Mouse (Mus musculus) embryonic facial prominence, embryonic 15.5 days (tissue): ENCODE data around the gene Tnip1. TPM values are rescaled to one million over a fixed set of nuclear protein-coding genes. Genes with fewer than 3 reads are reported as not detected.
"Not testable (repeated sequence)": the region's sequence is repeated elsewhere in the genome, so short reads cannot be mapped to it uniquely, and the experiment has no call there.

Source experiments
- ATAC-seq: fragments of 200-750 bp; cut with Nextera tagmentation; 2 replicates; pipeline ENCODE4 v1.8.0; 2017; ENCODE audit warnings: low read depth, moderate TSS enrichment; ENCODE audit not compliant: insufficient number of reproducible peaks, low FRiP score, low TSS enrichment
- H3K27ac ChIP-seq: fragments of 300-500 bp; sonication (generic); replicated peaks from 2 replicates; pipeline ENCODE4 v1.5.1; 2015; ENCODE audit warnings: mild to moderate bottlenecking, inconsistent platforms
- H3K27me3 ChIP-seq: fragments of 300-500 bp; sonication (generic); 2 replicates; pipeline ENCODE4 v1.6.1; 2015; ENCODE audit warnings: inconsistent platforms
- H3K36me3 ChIP-seq: fragments of 300-500 bp; sonication (generic); 2 replicates; pipeline ENCODE4 v1.6.1; 2015; ENCODE audit warnings: mild to moderate bottlenecking, inconsistent platforms
- H3K4me1 ChIP-seq: fragments of 300-500 bp; sonication (generic); 2 replicates; pipeline ENCODE4 v1.6.1; 2015; ENCODE audit warnings: inconsistent platforms
- H3K4me2 ChIP-seq: fragments of 300-500 bp; sonication (generic); replicated peaks from 2 replicates; pipeline ENCODE4 v1.6.1; 2015; ENCODE audit warnings: mild to moderate bottlenecking, inconsistent platforms
- H3K4me3 ChIP-seq: fragments of 300-500 bp; sonication (generic); replicated peaks from 2 replicates; pipeline ENCODE4 v1.5.1; 2015; ENCODE audit warnings: mild to moderate bottlenecking, inconsistent platforms
- H3K9ac ChIP-seq: fragments of 300-500 bp; sonication (generic); 2 replicates; pipeline ENCODE4 v1.6.1; 2015; ENCODE audit warnings: inconsistent platforms
- H3K9me3 ChIP-seq: fragments of 300-500 bp; sonication (generic); replicated peaks from 2 replicates; pipeline ENCODE4 v1.6.1; 2016; ENCODE audit warnings: inconsistent platforms
- WGBS: fragments of 180-500 bp; shearing (Covaris S2); methylation state at CpG from one replicate; pipeline ENCODE4 v1.1.7; 2015; 5-methylcytosine and 5-hydroxymethylcytosine counted together
- polyA plus RNA-seq: library from polyadenylated mRNA; unstranded; fragments of >200 nt; fragmentation: Nextera tagmentation; extraction: Ambion mirVana; gene quantifications from 2 replicates; pipeline ENCODE4 v1.2.1, GENCODE M21; 2015

The Tnip1 gene
- polyA plus RNA-seq, 1 experiment from 2014 or later, result 24.5 TPM

DNA sequence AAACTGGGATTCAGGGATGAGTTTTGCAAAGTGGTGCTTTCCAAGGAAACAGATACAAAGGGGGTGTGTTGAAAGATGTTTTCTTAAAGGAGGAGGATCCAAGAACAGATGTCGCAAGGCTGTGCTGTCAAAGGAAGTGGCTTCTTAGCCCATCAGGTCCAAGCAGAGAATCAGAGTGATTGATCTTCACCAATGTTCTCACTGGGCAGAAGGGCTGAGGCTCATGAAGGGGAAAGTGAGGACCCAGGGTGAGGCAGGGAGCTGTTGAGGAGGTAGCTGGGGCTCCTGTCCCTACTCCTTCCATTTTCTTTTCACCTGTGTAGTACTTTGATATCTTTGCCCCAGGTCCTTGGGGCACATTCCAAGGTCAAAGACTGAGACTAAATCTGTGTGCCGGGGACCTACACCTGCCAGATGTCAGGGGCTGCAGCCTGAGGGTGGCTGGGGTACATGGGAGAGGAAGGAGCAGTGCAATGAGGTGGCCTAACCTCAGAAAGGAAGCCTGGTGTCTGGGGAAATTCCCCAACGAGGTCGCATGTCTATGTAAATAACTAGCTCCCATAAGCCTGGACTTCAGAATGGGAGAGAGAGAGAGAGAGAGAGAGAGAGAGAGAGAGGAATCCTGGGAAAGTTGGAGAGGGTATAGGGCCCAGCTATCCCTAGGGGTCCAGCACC, 9.5 kb upstream of the Tnip1 start:
- no peaks in the 10 kb centered on the region for H3K27me3 ChIP-seq
- ATAC-seq, result no peak
- no peaks in the 10 kb centered on the region for H3K9me3 ChIP-seq
- no peak overlapping the region for H3K4me2 ChIP-seq
- no peak overlapping the region for H3K27ac ChIP-seq
- no peaks in the 10 kb centered on the region for H3K36me3 ChIP-seq
- WGBS, result 52% methylated on average over 4 of the region's 4 CpGs
- peaks cover 11% of the 10 kb centered on the region for H3K4me1 ChIP-seq
- no peak overlapping the region for H3K4me3 ChIP-seq
- no peak overlapping the region for H3K9ac ChIP-seq

- ATAC-seq, result no peak
- no peaks in the 10 kb centered on the region for H3K36me3 ChIP-seq
- no peak overlapping the region for H3K27ac ChIP-seq
- WGBS, result 70% methylated on average over 8 of the region's 8 CpGs
- H3K9ac ChIP-seq, result no peak overlapping the region
- H3K27me3 ChIP-seq, result no peaks in the 10 kb centered on the region
- H3K4me3 ChIP-seq, result no peak overlapping the region
- peaks cover 11% of the 10 kb centered on the region for H3K4me1 ChIP-seq
- no peaks in the 10 kb centered on the region for H3K9me3 ChIP-seq
- H3K4me2 ChIP-seq, result no peak overlapping the region
Measured at GRCm38 (mm10) chr11:54971365-54972048, 8.8 kb upstream of the Tnip1 start.

DNA sequence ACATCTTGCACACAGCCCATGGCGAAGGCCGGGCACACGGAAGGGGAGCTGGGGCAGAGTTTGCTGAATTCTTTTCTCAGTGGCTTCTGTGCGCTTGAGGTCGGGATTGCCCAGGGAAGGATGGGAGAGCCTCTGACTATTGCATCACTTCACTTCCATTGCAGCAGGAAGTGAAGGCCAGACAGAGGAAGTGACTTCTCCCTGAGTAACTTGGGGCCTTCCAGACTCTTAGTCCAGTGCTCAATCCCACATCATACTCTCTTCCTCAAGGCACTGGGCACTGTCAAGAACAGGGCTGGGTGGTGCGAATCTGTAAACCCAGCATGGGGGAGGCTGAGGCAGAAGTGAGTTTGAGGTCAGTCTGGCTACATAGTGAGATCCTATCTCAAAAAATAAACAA, 2.5 kb upstream of the Tnip1 start:
- WGBS, result 80% methylated on average over 6 of the region's 6 CpGs
- ATAC-seq, result no peak

DNA sequence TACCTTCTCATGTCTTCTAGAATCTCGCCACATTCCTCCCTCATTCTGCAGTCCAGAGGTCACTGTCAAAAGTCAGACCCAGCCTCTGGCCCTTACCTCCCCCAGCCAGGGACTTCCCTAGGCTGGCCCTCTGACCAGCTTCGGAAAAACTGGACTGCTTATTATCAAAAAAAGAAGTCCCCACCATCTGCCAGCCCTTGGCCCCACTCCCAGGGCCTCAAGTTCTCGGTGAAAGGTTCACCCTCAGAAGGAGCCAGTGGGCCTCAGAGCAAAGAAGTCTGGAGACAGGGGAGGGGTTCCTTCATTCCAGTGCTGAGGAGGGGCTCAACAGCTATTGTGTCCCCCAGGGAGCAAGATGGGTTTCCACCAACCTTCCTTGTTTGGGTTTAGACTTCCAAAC, 796 bp downstream of the Tnip1 start:
- WGBS, result 46% methylated on average over 3 of the region's 3 CpGs
- no peaks in the 10 kb centered on the region for H3K27me3 ChIP-seq
- peaks cover 17% of the 10 kb centered on the region for H3K4me1 ChIP-seq
- 0 out of 2 replicates have a peak overlapping the region, but pooled peaks have one; percentile 25 for H3K4me2 ChIP-seq
- H3K4me3 ChIP-seq, result no peak overlapping the region
- ATAC-seq, result no peak
- 0 out of 2 replicates have a peak overlapping the region, but pooled peaks have one; percentile 8 for H3K27ac ChIP-seq
- H3K9ac ChIP-seq, result no peak overlapping the region
- no peaks in the 10 kb centered on the region for H3K9me3 ChIP-seq
- no peaks in the 10 kb centered on the region for H3K36me3 ChIP-seq

More for the DNA sequence above, 2.5 kb upstream of the Tnip1 start:
- Histone ChIP-seq H3K4me2 (no peak overlapping the region), H3K27ac (no peak overlapping the region), H3K9ac (no peak overlapping the region), H3K9me3 (no peaks in the 10 kb centered on the region), H3K36me3 (no peaks in the 10 kb centered on the region), H3K4me1 (peaks cover 13% of the 10 kb centered on the region), H3K4me3 (no peak overlapping the region), H3K27me3 (no peaks in the 10 kb centered on the region)

DNA sequence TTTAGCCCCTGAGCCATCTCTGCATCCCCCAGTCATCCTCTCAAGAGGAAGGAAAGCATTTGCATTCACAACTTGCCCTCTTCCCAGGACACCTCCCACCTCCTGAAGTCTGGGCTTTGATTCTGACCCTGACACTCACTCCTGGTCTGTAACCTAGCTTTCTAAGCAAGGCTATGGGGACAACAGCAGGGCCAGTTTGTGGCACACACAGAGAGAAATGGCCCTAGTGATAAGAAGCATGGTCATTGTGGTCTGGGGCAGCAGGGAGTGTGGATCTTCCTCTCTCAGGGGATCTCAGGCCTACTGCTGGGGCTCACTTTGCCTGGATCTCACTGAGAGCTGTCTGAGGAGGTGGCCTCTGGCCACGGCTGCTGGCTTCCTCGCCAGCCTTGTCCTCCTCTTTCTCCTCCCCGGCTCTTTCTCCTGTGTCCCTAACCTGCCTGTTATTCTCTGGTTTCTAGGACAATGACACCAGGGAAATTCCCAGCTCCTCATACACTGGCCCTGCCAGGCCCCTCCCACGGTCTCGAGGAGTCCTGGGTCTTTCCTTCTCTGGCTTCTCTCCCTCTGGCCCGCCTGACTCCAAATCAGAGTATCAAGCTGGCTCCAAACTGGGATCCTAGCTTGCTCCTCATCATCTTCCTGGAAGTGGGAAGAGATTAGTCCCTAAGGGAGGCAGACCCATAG, 1.4 kb downstream of the Tnip1 start:
- H3K4me3 ChIP-seq, result no peak overlapping the region
- no peak overlapping the region for H3K9ac ChIP-seq
- H3K4me1 ChIP-seq, result peaks cover 17% of the 10 kb centered on the region
- H3K27me3 ChIP-seq, result no peaks in the 10 kb centered on the region
- H3K9me3 ChIP-seq, result no peaks in the 10 kb centered on the region
- WGBS, result 69% methylated on average over 6 of the region's 6 CpGs
- no peak for ATAC-seq
- H3K27ac ChIP-seq, result no peak overlapping the region
- 0 out of 2 replicates have a peak overlapping the region, but pooled peaks have one; percentile 25 for H3K4me2 ChIP-seq
- H3K36me3 ChIP-seq, result no peaks in the 10 kb centered on the region

- ATAC-seq, result no peak
- 74% methylated on average over 6 of the region's 6 CpGs for WGBS
- Histone ChIP-seq H3K36me3 (no peaks in the 10 kb centered on the region), H3K4me1 (peaks cover 17% of the 10 kb centered on the region), H3K27ac (no peak overlapping the region), H3K4me2 (no peak overlapping the region), H3K9me3 (no peaks in the 10 kb centered on the region), H3K4me3 (no peak overlapping the region), H3K9ac (no peak overlapping the region), H3K27me3 (no peaks in the 10 kb centered on the region)
Measured at GRCm38 (mm10) chr11:54960251-54960650, 2.5 kb downstream of the Tnip1 start.

DNA sequence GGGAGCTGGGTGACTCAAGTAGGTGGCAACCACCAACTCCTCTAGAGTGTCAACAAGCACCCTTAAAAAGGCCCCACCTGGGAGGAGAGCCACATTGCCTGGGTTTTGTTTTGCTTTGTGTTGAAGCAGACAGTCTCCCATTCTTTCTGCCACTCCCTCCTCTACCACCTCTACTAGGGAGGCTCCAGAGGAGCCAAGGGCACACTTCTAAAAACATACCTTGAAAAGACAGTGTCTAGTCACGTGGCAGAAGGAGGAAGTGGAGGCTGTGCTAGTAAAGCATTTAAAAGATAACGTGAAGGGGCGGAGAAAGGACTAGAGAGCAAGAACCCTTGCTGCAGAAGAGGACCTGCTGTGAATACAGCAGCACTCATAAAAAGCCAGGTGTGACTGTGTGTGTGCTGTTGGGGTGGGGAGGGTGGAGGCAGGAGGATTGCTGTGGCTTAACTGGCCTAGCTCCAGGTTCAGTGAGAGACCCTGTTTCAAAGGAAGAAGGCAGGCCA, 4.1 kb downstream of the Tnip1 start:
- Histone ChIP-seq H3K27me3 (no peaks in the 10 kb centered on the region), H3K4me2 (no peak overlapping the region), H3K9ac (no peak overlapping the region), H3K9me3 (no peaks in the 10 kb centered on the region), H3K4me3 (no peak overlapping the region), H3K4me1 (peaks cover 28% of the 10 kb centered on the region), H3K27ac (no peak overlapping the region), H3K36me3 (no peaks in the 10 kb centered on the region)
- WGBS, result 55% methylated on average over 3 of the region's 3 CpGs
- no peak for ATAC-seq

DNA sequence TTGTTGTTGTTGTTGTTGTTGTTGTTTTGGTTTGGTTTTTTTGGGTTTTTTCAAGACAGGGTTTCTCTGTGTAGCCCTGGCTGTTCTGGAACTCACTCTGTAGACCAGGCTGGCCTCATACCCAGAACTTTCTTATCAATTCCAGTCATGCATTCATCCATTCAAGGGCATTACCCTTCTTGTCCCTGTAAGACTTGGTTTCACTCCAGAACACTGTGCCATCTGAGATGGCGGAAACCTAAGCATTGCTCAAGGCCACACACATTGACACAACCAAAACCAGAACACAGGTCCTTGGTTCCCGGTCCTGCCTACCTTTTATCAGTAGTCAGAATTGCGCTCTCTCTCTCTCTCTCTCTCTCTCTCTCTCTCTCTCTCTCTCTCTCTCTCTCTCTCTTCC, 5.0 kb downstream of the Tnip1 start:
- not testable (repeated sequence) for H3K4me2 ChIP-seq, H3K36me3 ChIP-seq, H3K4me3 ChIP-seq, H3K9me3 ChIP-seq, H3K27me3 ChIP-seq, ATAC-seq, H3K27ac ChIP-seq, H3K9ac ChIP-seq
- H3K4me1 ChIP-seq, result peaks cover 24% of the 10 kb centered on the region
- WGBS, result 80% methylated on average over 3 of the region's 3 CpGs

- no peak overlapping the region for H3K27ac ChIP-seq
- ATAC-seq, result no peak
- H3K4me1 ChIP-seq, result peaks cover 16% of the 10 kb centered on the region
- H3K4me2 ChIP-seq, result no peak overlapping the region
- no peaks in the 10 kb centered on the region for H3K36me3 ChIP-seq
- H3K4me3 ChIP-seq, result no peak overlapping the region
- WGBS, result 45% methylated on average over 7 of the region's 7 CpGs
- no peaks in the 10 kb centered on the region for H3K9me3 ChIP-seq
- H3K27me3 ChIP-seq, result no peaks in the 10 kb centered on the region
- H3K9ac ChIP-seq, result no peak overlapping the region
Measured at GRCm38 (mm10) chr11:54956912-54957311, 5.8 kb downstream of the Tnip1 start.

DNA sequence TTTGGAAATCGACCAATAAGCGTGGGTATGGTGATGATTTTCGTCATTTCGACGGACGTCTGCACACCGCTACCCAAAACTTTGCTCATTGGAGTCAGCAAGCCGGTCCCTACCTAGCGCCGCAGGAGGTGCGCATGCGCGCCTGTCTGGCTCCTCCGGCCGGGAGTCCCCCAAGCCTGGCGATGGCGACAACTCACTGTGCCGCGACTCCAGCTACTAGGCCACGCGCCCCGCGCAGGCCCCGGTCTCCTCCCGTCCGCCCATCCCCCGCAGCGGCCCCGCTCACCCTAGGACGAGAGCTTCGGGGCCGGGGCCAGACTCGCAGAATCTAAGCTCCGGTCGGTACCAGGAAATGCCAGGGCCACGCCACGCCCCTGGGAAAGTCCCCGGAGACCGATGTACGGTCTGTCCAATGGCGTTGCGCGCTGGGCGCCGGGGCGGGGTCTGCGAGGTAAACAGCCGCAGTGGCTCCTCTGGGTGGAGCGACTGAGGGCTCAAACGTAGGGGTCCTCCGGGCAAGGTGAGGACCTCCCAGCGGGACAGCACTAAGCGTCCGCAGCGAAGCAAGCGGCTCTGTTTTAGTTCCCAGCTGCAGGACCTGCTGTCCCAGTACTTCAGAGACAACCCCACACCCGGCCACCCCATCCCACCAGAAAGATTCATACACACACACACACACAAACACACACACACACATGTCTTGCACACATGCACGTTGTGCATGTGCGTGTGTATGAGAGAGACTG, 6.8 kb downstream of the Tnip1 start:
- WGBS, result under 1% methylated on average over 59 of the region's 59 CpGs

GRCm38 (mm10) chr11:54955400-54955734, 7.3 kb downstream of the Tnip1 start:
- Histone ChIP-seq H3K27ac (peak overlapping the region; percentile 89), H3K4me1 (peaks cover 15% of the 10 kb centered on the region), H3K4me2 (peak overlapping the region; percentile 68), H3K9ac (peak overlapping the region; percentile 72; the same call in 1 of the 2 replicates), H3K4me3 (peak overlapping the region; percentile 82)
- H3K27me3 ChIP-seq, H3K36me3 ChIP-seq, ATAC-seq, H3K9me3 ChIP-seq: not testable (repeated sequence)
- 42% methylated on average over 10 of the region's 10 CpGs for WGBS

More for the DNA sequence above, 6.8 kb downstream of the Tnip1 start:
- H3K4me2 ChIP-seq, result peak overlapping the region; percentile 68
- peaks cover 15% of the 10 kb centered on the region for H3K4me1 ChIP-seq
- no peaks in the 10 kb centered on the region for H3K36me3 ChIP-seq
- peak overlapping the region; percentile 89 for H3K27ac ChIP-seq
- peak overlapping the region; percentile 72 for H3K9ac ChIP-seq
- peak overlapping the region; percentile 82 for H3K4me3 ChIP-seq
- ATAC-seq, result peak; percentile 95
- no peaks in the 10 kb centered on the region for H3K27me3 ChIP-seq
- H3K9me3 ChIP-seq, result no peaks in the 10 kb centered on the region
